9 mouse cellular contexts compared by ENCODE assay signal in genomic region chr12:111724638-111725337, GRCm38 (mm10). TPM values are rescaled to one million over a fixed set of nuclear protein-coding genes. Genes with fewer than 3 reads are reported as not detected.
DNase-seq lines count a peak whose midpoint lies in the region; ATAC-seq and TF ChIP-seq lines count a peak whose summit lies in the region.
"Had no signal": no experiment of that assay in that cellular context is flagged by ENCODE, and none has a peak within 500 bp of the region (broad histone marks: within the 10 kb centered on the region; RNA-seq: fewer than 3 reads in every experiment).

No protein-coding gene starts in this region.

- no peaks in the 10 kb centered on the region for H3K9me3 ChIP-seq in kidney, embryonic 16.5 days (ENCODE audit: low read length)
- no peaks in the 10 kb centered on the region for H3K9me3 ChIP-seq in forebrain, embryonic 15.5 days
- no peaks in the 10 kb centered on the region for H3K9me3 ChIP-seq in hindbrain, embryonic 11.5 days (ENCODE audit: control insufficient read depth, low read length)

- ATAC-seq in kidney, embryonic 16.5 days (ENCODE audit: low FRiP score, low TSS enrichment): no peak; the same call in 1 of the 2 replicates
- ATAC-seq in forebrain, embryonic 15.5 days (replicated peaks): peak; percentile 23; the same call in 1 of the 2 replicates
- ATAC-seq in hindbrain, embryonic 11.5 days (ENCODE audit: low FRiP score): no peak

- no peak for DNase-seq in kidney, adult 2 months
- DNase-seq in hindbrain, embryonic 11.5 days (ENCODE audit: low spot score): no peak
- no peak for DNase-seq in adrenal gland, adult 2 months
- no peak for DNase-seq in frontal cortex, postnatal 25 days (ENCODE audit: low spot score in 2 of 2)
- no peak for DNase-seq in kidney, postnatal 4 days

- no peaks in the 10 kb centered on the region for H3K27me3 ChIP-seq in kidney, embryonic 16.5 days (ENCODE audit: insufficient read depth, low read length)
- H3K27me3 ChIP-seq in kidney, adult 2 months (replicated peaks; ENCODE audit: control insufficient read depth, insufficient read depth, low read length): no peaks in the 10 kb centered on the region
- no peaks in the 10 kb centered on the region for H3K27me3 ChIP-seq in forebrain, embryonic 15.5 days
- H3K27me3 ChIP-seq in hindbrain, embryonic 11.5 days (ENCODE audit: control insufficient read depth, insufficient read depth, low read length): no peaks in the 10 kb centered on the region

- TF ChIP-seq CTCF in kidney, adult 2 months (conservative IDR thresholded peaks at IDR 0.05; ENCODE audit: insufficient read depth, insufficient read length, low read depth, low read length): no peak
- no peak for TF ChIP-seq CTCF in olfactory bulb, adult 2 months (IDR thresholded peaks at IDR 0.05; ENCODE audit: insufficient read depth, low read depth, low read length)

- peaks cover 13% of the 10 kb centered on the region; the same call in 1 of the 2 replicates for H3K36me3 ChIP-seq in kidney, embryonic 16.5 days (ENCODE audit: insufficient read depth, low read length)
- peaks cover 2% of the 10 kb centered on the region; the same call in 1 of the 2 replicates for H3K36me3 ChIP-seq in kidney, adult 2 months (ENCODE audit: control insufficient read depth, insufficient read depth, low read length)
- peaks cover 8% of the 10 kb centered on the region; the same call in 1 of the 2 replicates for H3K36me3 ChIP-seq in forebrain, embryonic 15.5 days
- H3K36me3 ChIP-seq in hindbrain, embryonic 11.5 days (ENCODE audit: control insufficient read depth, insufficient read depth, low read length): no peaks in the 10 kb centered on the region

- H3K9ac ChIP-seq in kidney, embryonic 16.5 days (replicated peaks; ENCODE audit: low read length): peak overlapping the region; percentile 43; the same call in 1 of the 2 replicates
- no peak overlapping the region for H3K9ac ChIP-seq in forebrain, embryonic 15.5 days (replicated peaks)
- H3K9ac ChIP-seq in hindbrain, embryonic 11.5 days (ENCODE audit: low read depth, low read length): 0 out of 2 replicates have a peak overlapping the region, but pooled peaks have one; percentile 27
- H3K9ac ChIP-seq: liver, embryonic 14.5 days had no signal

- WGBS in kidney, embryonic 16.5 days: 52% methylated on average over 6 of the region's 6 CpGs
- WGBS in kidney, adult 2 months: 68% methylated on average over 6 of the region's 6 CpGs
- WGBS in forebrain, embryonic 15.5 days: 37% methylated on average over 6 of the region's 6 CpGs
- WGBS in hindbrain, embryonic 11.5 days: 44% methylated on average over 6 of the region's 6 CpGs
- 39% methylated on average over 6 of the region's 6 CpGs for whole genome bisulfite sequencing in olfactory bulb, adult 2 months

- peaks cover 15% of the 10 kb centered on the region; the same call in 1 of the 2 replicates for H3K4me1 ChIP-seq in kidney, embryonic 16.5 days (ENCODE audit: insufficient read depth, low read length)
- H3K4me1 ChIP-seq in kidney, adult 2 months (ENCODE audit: control insufficient read depth, insufficient read depth, low read length): no peaks in the 10 kb centered on the region
- H3K4me1 ChIP-seq in forebrain, embryonic 15.5 days: peaks cover 5% of the 10 kb centered on the region; the same call in 1 of the 2 replicates
- H3K4me1 ChIP-seq in hindbrain, embryonic 11.5 days (replicated peaks; ENCODE audit: control insufficient read depth, insufficient read depth, low read length): no peaks in the 10 kb centered on the region; the same call in 1 of the 2 replicates
- peaks cover 28% of the 10 kb centered on the region for H3K4me1 ChIP-seq in olfactory bulb, adult 2 months (ENCODE audit: control insufficient read depth, insufficient read depth, low read length)

- TF ChIP-seq POLR2A in kidney, adult 2 months (IDR thresholded peaks at IDR 0.05; ENCODE audit: low read depth, low read length): no peak
- no peak for TF ChIP-seq POLR2A in olfactory bulb, adult 2 months (IDR thresholded peaks at IDR 0.05; ENCODE audit: insufficient read depth, low read depth, low read length)

- H3K4me2 ChIP-seq in kidney, embryonic 16.5 days (replicated peaks; ENCODE audit: low read depth, low read length): no peak overlapping the region
- H3K4me2 ChIP-seq in forebrain, embryonic 15.5 days (replicated peaks): no peak overlapping the region
- H3K4me2 ChIP-seq in hindbrain, embryonic 11.5 days (replicated peaks; ENCODE audit: low read depth, low read length): no peak overlapping the region

- no peak overlapping the region for H3K4me3 ChIP-seq in kidney, embryonic 16.5 days (ENCODE audit: low read length)
- no peak overlapping the region for H3K4me3 ChIP-seq in kidney, adult 2 months (ENCODE audit: insufficient read depth, low read depth, low read length)
- no peak overlapping the region for H3K4me3 ChIP-seq in forebrain, embryonic 15.5 days
- H3K4me3 ChIP-seq in hindbrain, embryonic 11.5 days (ENCODE audit: low read depth, low read length): no peak overlapping the region
- H3K4me3 ChIP-seq in olfactory bulb, adult 2 months (ENCODE audit: insufficient read depth, low read depth, low read length): no peak overlapping the region

- no peak overlapping the region for H3K27ac ChIP-seq in kidney, embryonic 16.5 days (ENCODE audit: low read length)
- H3K27ac ChIP-seq in kidney, adult 2 months (ENCODE audit: insufficient read depth, low read depth, low read length): no peak overlapping the region
- H3K27ac ChIP-seq in forebrain, embryonic 15.5 days (replicated peaks): peak overlapping the region; percentile 54
- H3K27ac ChIP-seq in hindbrain, embryonic 11.5 days (ENCODE audit: low read depth, low read length): peak overlapping the region; percentile 74
- peak overlapping the region; percentile 81 for H3K27ac ChIP-seq in olfactory bulb, adult 2 months (ENCODE audit: insufficient read depth, low read depth, low read length)
- H3K27ac ChIP-seq: liver, embryonic 14.5 days had no signal

RNA-seq across cellular contexts. Expression of gene Apopt1, which starts 11.7 kb away (rescaled TPM):
- polyA plus RNA-seq in kidney, embryonic 16.5 days (2015; fragmentation: Nextera tagmentation; extraction: Ambion mirVana): 54.8 TPM in 2 replicates
- 63.8 and 68.4 TPM in 2 replicates for polyA plus RNA-seq in kidney, adult 2 months (2012; rRNA removed)
- polyA plus RNA-seq in forebrain, embryonic 15.5 days (2015; fragmentation: Nextera tagmentation; extraction: Ambion mirVana): 48.2 and 48.7 TPM in 2 replicates
- 52.5 and 54.2 TPM in 2 replicates for polyA plus RNA-seq in hindbrain, embryonic 11.5 days (2014; fragmentation: Nextera tagmentation; extraction: Ambion mirVana)
- not detected in 2 replicates for polyA plus RNA-seq in olfactory bulb, adult 2 months (2012; ENCODE audit: insufficient read depth, insufficient read length, low replicate concordance, missing spikeins)
- total RNA-seq in adrenal gland, adult 2 months (2021): 10 to 100 TPM; 67.7 to 70.0 TPM
- 191 and 279 TPM in 2 replicates for polyA plus RNA-seq in adrenal gland, adult 2 months (2012; rRNA removed)

RNA-seq across cellular contexts. Expression of gene Bag5, which starts 11.7 kb away (rescaled TPM):
- 52.0 and 59.5 TPM in 2 replicates for polyA plus RNA-seq in kidney, embryonic 16.5 days (2015; fragmentation: Nextera tagmentation; extraction: Ambion mirVana)
- 11.3 and 14.6 TPM in 2 replicates for polyA plus RNA-seq in kidney, adult 2 months (2012; rRNA removed)
- polyA plus RNA-seq in forebrain, embryonic 15.5 days (2015; fragmentation: Nextera tagmentation; extraction: Ambion mirVana): 65.1 and 69.1 TPM in 2 replicates
- 61.5 and 63.3 TPM in 2 replicates for polyA plus RNA-seq in hindbrain, embryonic 11.5 days (2014; fragmentation: Nextera tagmentation; extraction: Ambion mirVana)
- not detected in 2 replicates for polyA plus RNA-seq in olfactory bulb, adult 2 months (2012; ENCODE audit: insufficient read depth, insufficient read length, low replicate concordance, missing spikeins)
- 10 to 100 TPM; 32.5 to 37.7 TPM for total RNA-seq in adrenal gland, adult 2 months (2021)
- 8.0 and 12.0 TPM in 2 replicates for polyA plus RNA-seq in adrenal gland, adult 2 months (2012; rRNA removed)

RNA-seq across cellular contexts. Expression of gene Klc1, which starts 33.9 kb away (rescaled TPM):
- polyA plus RNA-seq in kidney, embryonic 16.5 days (2015; fragmentation: Nextera tagmentation; extraction: Ambion mirVana): 98.5 and 101 TPM in 2 replicates
- polyA plus RNA-seq in kidney, adult 2 months (2012; rRNA removed): 40.3 and 44.3 TPM in 2 replicates
- 430 and 440 TPM in 2 replicates for polyA plus RNA-seq in forebrain, embryonic 15.5 days (2015; fragmentation: Nextera tagmentation; extraction: Ambion mirVana)
- 345 and 366 TPM in 2 replicates for polyA plus RNA-seq in hindbrain, embryonic 11.5 days (2014; fragmentation: Nextera tagmentation; extraction: Ambion mirVana)
- polyA plus RNA-seq in olfactory bulb, adult 2 months (2012; ENCODE audit: insufficient read depth, insufficient read length, low replicate concordance, missing spikeins): 135 and 1,741 TPM in 2 replicates
- total RNA-seq in adrenal gland, adult 2 months (2021): 100 to 1,000 TPM in 1 of 2 experiments, 10 to 100 TPM in 1; 87.7 to 107 TPM
- polyA plus RNA-seq in adrenal gland, adult 2 months (2012; rRNA removed): 61.6 and 71.6 TPM in 2 replicates

RNA-seq across cellular contexts. Expression of gene Trmt61a, which starts 46.9 kb away (rescaled TPM):
- polyA plus RNA-seq in kidney, embryonic 16.5 days (2015; fragmentation: Nextera tagmentation; extraction: Ambion mirVana): 11.6 and 12.2 TPM in 2 replicates
- 12.4 and 16.9 TPM in 2 replicates for polyA plus RNA-seq in kidney, adult 2 months (2012; rRNA removed)
- 10.6 and 12.0 TPM in 2 replicates for polyA plus RNA-seq in forebrain, embryonic 15.5 days (2015; fragmentation: Nextera tagmentation; extraction: Ambion mirVana)
- polyA plus RNA-seq in hindbrain, embryonic 11.5 days (2014; fragmentation: Nextera tagmentation; extraction: Ambion mirVana): 4.5 and 5.0 TPM in 2 replicates
- polyA plus RNA-seq in olfactory bulb, adult 2 months (2012; ENCODE audit: insufficient read depth, insufficient read length, low replicate concordance, missing spikeins): not detected in 2 replicates
- total RNA-seq in adrenal gland, adult 2 months (2021): 10 to 100 TPM; 13.7 to 15.8 TPM
- polyA plus RNA-seq in adrenal gland, adult 2 months (2012; rRNA removed): 74.9 and 79.6 TPM in 2 replicates

RNA-seq across cellular contexts. Expression of gene Ckb, which starts 52.6 kb away (rescaled TPM):
- polyA plus RNA-seq in kidney, embryonic 16.5 days (2015; fragmentation: Nextera tagmentation; extraction: Ambion mirVana): 134 and 188 TPM in 2 replicates
- polyA plus RNA-seq in kidney, adult 2 months (2012; rRNA removed): 280 and 340 TPM in 2 replicates
- polyA plus RNA-seq in forebrain, embryonic 15.5 days (2015; fragmentation: Nextera tagmentation; extraction: Ambion mirVana): 1,536 and 1,584 TPM in 2 replicates
- 2,103 and 2,160 TPM in 2 replicates for polyA plus RNA-seq in hindbrain, embryonic 11.5 days (2014; fragmentation: Nextera tagmentation; extraction: Ambion mirVana)
- 210 and 316 TPM in 2 replicates for polyA plus RNA-seq in olfactory bulb, adult 2 months (2012; ENCODE audit: insufficient read depth, insufficient read length, low replicate concordance, missing spikeins)
- 10 to 100 TPM; 30.9 to 96.5 TPM for total RNA-seq in adrenal gland, adult 2 months (2021)
- 192 and 265 TPM in 2 replicates for polyA plus RNA-seq in adrenal gland, adult 2 months (2012; rRNA removed)

Comparison
In these comparisons a context has a peak if more than half of its experiments do, and no peak if none do; other contexts are left out.
1. H3K27ac ChIP-seq: peak in forebrain, embryonic 15.5 days (single experiment), hindbrain, embryonic 11.5 days (single experiment) and olfactory bulb, adult 2 months (single experiment); none in kidney, embryonic 16.5 days (single experiment) and kidney, adult 2 months (single experiment).
2. RNA of gene Apopt1, which starts 11.7 kb away (polyA plus RNA-seq): 191 to 279 TPM in adrenal gland, adult 2 months, 63.8 to 68.4 TPM in kidney, adult 2 months, 54.8 TPM in kidney, embryonic 16.5 days, 52.5 to 54.2 TPM in hindbrain, embryonic 11.5 days and 48.2 to 48.7 TPM in forebrain, embryonic 15.5 days; not detected in olfactory bulb, adult 2 months; every median in the first group is over 10 times any median in the second.